Mouse (Mus musculus) gastrocnemius, postnatal 10 days (tissue): Measurements from ENCODE around the gene Usf1. TPM values are rescaled to one million over a fixed set of nuclear protein-coding genes. Genes with fewer than 3 reads are reported as not detected.

Experiments
- DNase-seq: peaks from one replicate; pipeline ENCODE4 v3.0.0; 2021; ENCODE audit warnings: mixed read lengths
- long read RNA-seq, 2 experiments: library from polyadenylated mRNA; stranded (forward); transcript quantifications; one replicate each; pipeline ENCODE4 v2.0.0; 2021
- total RNA-seq, 2 experiments: library from RNA; stranded (reverse); gene quantifications; 2 replicates each; pipeline ENCODE4 v1.2.3; 2021

The Usf1 gene
- total RNA-seq = 10 to 100 TPM; 31.5 to 32.4 TPM
- long read RNA-seq, experiment 1, transcript Usf1-208 (10 exons, 2,167 nt) = major isoform, 8 of 10 reads
- long read RNA-seq, experiment 1, partial matches to known transcripts = 1 of 10 reads
- long read RNA-seq, experiment 1, other reads (novel, unspliced or antisense) = 0 of 10 reads
- long read RNA-seq, experiment 2, partial matches to known transcripts = 0 of 6 reads
- long read RNA-seq, experiment 2, other reads (novel, unspliced or antisense) = 0 of 6 reads

- DNase-seq = peak; percentile 93
These were observed at the start of gene Usf1 for GRCm38 (mm10) chr1:171410947-171411484. Gene Usf1, plus strand, starts transcription at chr1:171411313.

- DNase-seq = no peak
These were observed 45.2 kb upstream of the Usf1 start for GRCm38 (mm10) chr1:171365934-171366333.

- DNase-seq = no peak
These were observed 41.1 kb upstream of the Usf1 start, which contains the start of gene Nectin4 for GRCm38 (mm10) chr1:171369845-171370556. Gene Nectin4, plus strand, starts transcription at chr1:171370099.

- no peak for DNase-seq
These were observed 38.2 kb upstream of the Usf1 start for GRCm38 (mm10) chr1:171372880-171373279.

- DNase-seq = no peak
These were observed 37.2 kb upstream of the Usf1 start for GRCm38 (mm10) chr1:171373946-171374345.

- no peak for DNase-seq
These were observed 35.4 kb upstream of the Usf1 start for GRCm38 (mm10) chr1:171375646-171376097.

GRCm38 (mm10) chr1:171378298-171378697, 32.8 kb upstream of the Usf1 start:
- DNase-seq = no peak

- DNase-seq = peak; percentile 70
These were observed 31.0 kb upstream of the Usf1 start for GRCm38 (mm10) chr1:171379935-171380599.

GRCm38 (mm10) chr1:171382096-171382620, 29.0 kb upstream of the Usf1 start:
- no peak for DNase-seq

GRCm38 (mm10) chr1:171384361-171384760, 26.8 kb upstream of the Usf1 start:
- DNase-seq = no peak

GRCm38 (mm10) chr1:171385171-171385570, 25.9 kb upstream of the Usf1 start:
- DNase-seq = no peak

GRCm38 (mm10) chr1:171387099-171387498, 24.0 kb upstream of the Usf1 start:
- no peak for DNase-seq

GRCm38 (mm10) chr1:171388376-171389102, 22.6 kb upstream of the Usf1 start, which contains the start of gene Arhgap30:
Gene Arhgap30, plus strand, starts transcription at chr1:171388954.
- no peak for DNase-seq

- no peak for DNase-seq
These were observed 21.0 kb upstream of the Usf1 start for GRCm38 (mm10) chr1:171390101-171390500.

GRCm38 (mm10) chr1:171401821-171402220, 9.3 kb upstream of the Usf1 start:
- no peak for DNase-seq

GRCm38 (mm10) chr1:171402991-171403390, 8.1 kb upstream of the Usf1 start:
- no peak for DNase-seq

GRCm38 (mm10) chr1:171407263-171407662, 3.9 kb upstream of the Usf1 start:
- no peak for DNase-seq

GRCm38 (mm10) chr1:171410231-171410630, 882 bp upstream of the Usf1 start:
- no peak for DNase-seq

GRCm38 (mm10) chr1:171411492-171411941, 404 bp downstream of the Usf1 start:
- DNase-seq = no peak

- peak; percentile 22 for DNase-seq
These were observed 908 bp downstream of the Usf1 start for GRCm38 (mm10) chr1:171412001-171412441.

- DNase-seq = no peak
These were observed 1.3 kb downstream of the Usf1 start for GRCm38 (mm10) chr1:171412446-171412845.

GRCm38 (mm10) chr1:171413608-171414007, 2.5 kb downstream of the Usf1 start:
- DNase-seq = no peak
